In the genomic region with DNA sequence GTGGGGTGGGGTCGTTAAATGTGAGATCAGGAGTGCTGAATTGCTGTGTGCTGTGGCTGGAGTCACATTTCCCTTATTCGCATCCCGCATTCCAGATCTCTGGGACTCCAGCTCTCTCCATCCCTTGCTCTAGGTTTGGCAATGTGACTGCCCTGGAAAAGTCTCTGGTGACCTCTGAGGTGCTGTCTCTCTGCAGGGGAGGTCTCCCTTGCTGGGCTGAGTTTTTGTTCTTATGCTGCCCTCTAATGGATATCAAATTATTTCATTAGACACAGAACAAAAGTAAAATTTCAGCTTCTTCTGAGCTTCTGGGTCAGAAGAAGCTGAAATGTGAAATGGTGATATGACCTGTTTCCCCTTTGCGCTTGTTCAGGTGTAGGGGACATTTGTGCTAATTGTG, we compare ENCODE assay signal across 9 mouse cellular contexts.
DNase-seq lines count a peak whose midpoint lies in the region; ATAC-seq and TF ChIP-seq lines count a peak whose summit lies in the region.
"Had no signal": no experiment of that assay in that cellular context is flagged by ENCODE, and none has a peak within 500 bp of the region (broad histone marks: within the 10 kb centered on the region; RNA-seq: fewer than 3 reads in every experiment).

No protein-coding gene starts in this region.

- DNase-seq in lung, postnatal 0 days (ENCODE audit: low spot score), result peak; percentile 30
- no peak for DNase-seq in lung, postnatal 25 days (ENCODE audit: low spot score)
- DNase-seq in cerebellum, postnatal 10 days, result peak; percentile 30 to 45
- peak; percentile 51 for DNase-seq in hindbrain, embryonic 14.5 days (ENCODE audit: low spot score)
- peak; percentile 2 for DNase-seq in splenic B cell, adult 2 months (ENCODE audit: low read depth, low spot score)
- DNase-seq in adrenal gland, postnatal 14 days, result no peak
- no peak for DNase-seq in urinary bladder, postnatal 36 days (ENCODE audit: low spot score in 2 of 2)
- DNase-seq: liver, embryonic 13.5 days had no signal

- no peak overlapping the region for H3K4me2 ChIP-seq in lung, postnatal 0 days (replicated peaks; ENCODE audit: low read depth, low read length)
- no peak overlapping the region for H3K4me2 ChIP-seq in hindbrain, embryonic 14.5 days (replicated peaks)
- H3K4me2 ChIP-seq: liver, embryonic 13.5 days had no signal

- no peak for ATAC-seq in lung, postnatal 0 days
- ATAC-seq in hindbrain, embryonic 14.5 days (ENCODE audit: low FRiP score), result no peak
- no peak for ATAC-seq in CD4-positive, CD25-positive, alpha-beta regulatory T cell, adult 4 months

- no peaks in the 10 kb centered on the region for H3K4me1 ChIP-seq in lung, postnatal 0 days (ENCODE audit: insufficient read depth, low read depth, low read length)
- H3K4me1 ChIP-seq in hindbrain, embryonic 14.5 days (replicated peaks; ENCODE audit: control insufficient read depth, insufficient read depth, low read length), result peaks cover 12% of the 10 kb centered on the region
- H3K4me1 ChIP-seq: liver, embryonic 13.5 days had no signal

- H3K27ac ChIP-seq in lung, postnatal 0 days (ENCODE audit: low read length), result no peak overlapping the region
- H3K27ac ChIP-seq in hindbrain, embryonic 14.5 days, result peak overlapping the region; percentile 15; the same call in 1 of the 2 replicates
- H3K27ac ChIP-seq: liver, embryonic 13.5 days had no signal

- no peak overlapping the region for H3K4me3 ChIP-seq in lung, postnatal 0 days (ENCODE audit: low read depth, low read length)
- no peak overlapping the region for H3K4me3 ChIP-seq in hindbrain, embryonic 14.5 days (replicated peaks; ENCODE audit: low read length)
- H3K4me3 ChIP-seq: liver, embryonic 13.5 days had no signal

- no peaks in the 10 kb centered on the region for H3K36me3 ChIP-seq in lung, postnatal 0 days (ENCODE audit: insufficient read depth, low read length)
- no peaks in the 10 kb centered on the region for H3K36me3 ChIP-seq in hindbrain, embryonic 14.5 days (replicated peaks; ENCODE audit: control insufficient read depth, insufficient read depth)
- no peaks in the 10 kb centered on the region; the same call in 1 of the 2 replicates for H3K36me3 ChIP-seq in splenic B cell, adult 2 months (ENCODE audit: control insufficient read depth, insufficient read depth, low read length, poor library complexity, severe bottlenecking)
- H3K36me3 ChIP-seq: liver, embryonic 13.5 days had no signal

- no peaks in the 10 kb centered on the region for H3K9me3 ChIP-seq in lung, postnatal 0 days (ENCODE audit: low read length)
- H3K9me3 ChIP-seq in hindbrain, embryonic 14.5 days (ENCODE audit: control insufficient read depth, low read length), result no peaks in the 10 kb centered on the region
- H3K9me3 ChIP-seq: liver, embryonic 13.5 days had no signal

- H3K9ac ChIP-seq in lung, postnatal 0 days (replicated peaks; ENCODE audit: low read depth), result no peak overlapping the region
- no peak overlapping the region for H3K9ac ChIP-seq in hindbrain, embryonic 14.5 days
- H3K9ac ChIP-seq: liver, embryonic 13.5 days had no signal

- 53% methylated on average over 4 of the region's 4 CpGs for WGBS in lung, postnatal 0 days
- 34% methylated on average over 4 of the region's 4 CpGs for WGBS in hindbrain, embryonic 14.5 days

- H3K27me3 ChIP-seq in lung, postnatal 0 days (replicated peaks; ENCODE audit: insufficient read depth, low read length), result no peaks in the 10 kb centered on the region
- H3K27me3 ChIP-seq in hindbrain, embryonic 14.5 days (ENCODE audit: control insufficient read depth, insufficient read depth, low read length), result no peaks in the 10 kb centered on the region
- no peaks in the 10 kb centered on the region; the same call in 1 of the 2 replicates for H3K27me3 ChIP-seq in splenic B cell, adult 2 months (ENCODE audit: control insufficient read depth, insufficient read depth, low read length, poor library complexity, severe bottlenecking)
- H3K27me3 ChIP-seq: liver, embryonic 13.5 days had no signal

- TF ChIP-seq CTCF in lung, postnatal 0 days (IDR thresholded peaks at IDR 0.05), result peak; percentile 50

- no peak for TF ChIP-seq EP300 in lung, postnatal 0 days (IDR thresholded peaks at IDR 0.05)

Comparison
In these comparisons a context has a peak if more than half of its experiments do, and no peak if none do; other contexts are left out.
1. DNase-seq: peak in lung, postnatal 0 days (single experiment), cerebellum, postnatal 10 days (2 of 2), hindbrain, embryonic 14.5 days (single experiment) and splenic B cell, adult 2 months (single experiment); none in lung, postnatal 25 days (single experiment), adrenal gland, postnatal 14 days (single experiment) and urinary bladder, postnatal 36 days (0 of 2).